Mouse (Mus musculus) C2C12 (cell line): ENCODE results near the gene Gm7970. TPM values are rescaled to one million over a fixed set of nuclear protein-coding genes. Genes with fewer than 3 reads are reported as not detected.
"Not testable (repeated sequence)": the region's sequence is repeated elsewhere in the genome, so short reads cannot be mapped to it uniquely, and the experiment has no call there.

Experiments used
- H3K27me3 ChIP-seq: one replicate; pipeline ENCODE4 v1.6.1; 2011; ENCODE audit not compliant: control insufficient read depth, insufficient read depth, insufficient read length
- H3K36me3 ChIP-seq: one replicate; pipeline ENCODE4 v1.6.1; 2011; ENCODE audit not compliant: control insufficient read depth, insufficient read depth
- H3K4me3 ChIP-seq: one replicate; pipeline ENCODE4 v1.5.1; 2011; ENCODE audit warnings: mild to moderate bottlenecking, control low read depth; ENCODE audit not compliant: poor library complexity, insufficient read depth, severe bottlenecking
- H3K79me2 ChIP-seq: one replicate; pipeline ENCODE4 v1.6.1; 2011; ENCODE audit not compliant: control insufficient read depth, insufficient read depth
- H3K79me3 ChIP-seq: one replicate; pipeline ENCODE4 v1.6.1; 2011; ENCODE audit warnings: low read depth, control low read depth
- H3ac ChIP-seq: one replicate; pipeline ENCODE3; 2011; ENCODE audit warnings: low read depth; ENCODE audit not compliant: control insufficient read depth, insufficient read length
- long read RNA-seq, 2 experiments: library from polyadenylated mRNA; unstranded; transcript quantifications; one replicate each; pipeline ENCODE4 v2.0.0; 2019 to 2020
- polyA plus RNA-seq: library from polyadenylated mRNA; unstranded; fragments of >200 nt; fragmentation: generic; extraction: Trizol; gene quantifications from one replicate; pipeline ENCODE4 v1.2.1, GENCODE M21; 2012; ENCODE audit warnings: missing spikeins

The Gm7970 gene
- polyA plus RNA-seq, result not detected
- long read RNA-seq, experiment 1, result 0 reads
- long read RNA-seq, experiment 2, result 0 reads

- not testable (repeated sequence) for H3K27me3 ChIP-seq, H3ac ChIP-seq, H3K36me3 ChIP-seq, H3K79me2 ChIP-seq, H3K79me3 ChIP-seq, H3K4me3 ChIP-seq
Measured at GRCm38 (mm10) chr14:41555483-41555882, at the start of gene Gm7970. Gm7970 (minus strand) TSS chr14:41555583.

GRCm38 (mm10) chr14:41600935-41601334 lies 45.6 kb upstream of the Gm7970 start:
- H3K79me3 ChIP-seq, H3K79me2 ChIP-seq, H3K36me3 ChIP-seq, H3K27me3 ChIP-seq, H3ac ChIP-seq, H3K4me3 ChIP-seq: not testable (repeated sequence)

- not testable (repeated sequence) for H3K79me3 ChIP-seq, H3ac ChIP-seq, H3K4me3 ChIP-seq, H3K36me3 ChIP-seq, H3K27me3 ChIP-seq, H3K79me2 ChIP-seq
Measured at GRCm38 (mm10) chr14:41586346-41586745, 31.0 kb upstream of the Gm7970 start.

GRCm38 (mm10) chr14:41572911-41573310 lies 17.5 kb upstream of the Gm7970 start, which contains the start of gene 1700049E17Rik2:
1700049E17Rik2 (plus strand) TSS chr14:41573211.
- H3K27me3 ChIP-seq, H3K79me2 ChIP-seq, H3ac ChIP-seq, H3K36me3 ChIP-seq, H3K79me3 ChIP-seq, H3K4me3 ChIP-seq: not testable (repeated sequence)

GRCm38 (mm10) chr14:41524695-41525094 lies 30.7 kb downstream of the Gm7970 start:
- H3K36me3 ChIP-seq, H3K4me3 ChIP-seq, H3K79me2 ChIP-seq, H3K27me3 ChIP-seq, H3K79me3 ChIP-seq, H3ac ChIP-seq: not testable (repeated sequence)

GRCm38 (mm10) chr14:41520683-41521082 lies 34.7 kb downstream of the Gm7970 start:
- not testable (repeated sequence) for H3K36me3 ChIP-seq, H3K79me2 ChIP-seq, H3ac ChIP-seq, H3K27me3 ChIP-seq, H3K79me3 ChIP-seq, H3K4me3 ChIP-seq

Other genes starting within 250 kb of the Gm7970 start
- gene Gm5798, start 207.0 kb downstream of the Gm7970 start, polyA plus RNA-seq, result not detected
- not detected for gene Gm7945, start 169.2 kb downstream of the Gm7970 start, polyA plus RNA-seq
- not detected for gene Gm6482, start 147.3 kb downstream of the Gm7970 start, polyA plus RNA-seq
- not detected for gene Gm7954, start 102.1 kb downstream of the Gm7970 start, polyA plus RNA-seq
- gene Gm3486, start 66.1 kb downstream of the Gm7970 start, polyA plus RNA-seq, result not detected
- not detected for gene 1700049E17Rik2, start 17.6 kb upstream of the Gm7970 start, polyA plus RNA-seq
- not detected for gene Gm3072, start 69.0 kb upstream of the Gm7970 start, polyA plus RNA-seq
- not detected for gene Gm3676, start 90.9 kb upstream of the Gm7970 start, polyA plus RNA-seq
- not detected for gene Gm8068, start 146.3 kb upstream of the Gm7970 start, polyA plus RNA-seq
- gene Gm7929, start 195.0 kb upstream of the Gm7970 start, polyA plus RNA-seq, result not detected
- not detected for gene Gm47189, start 216.9 kb upstream of the Gm7970 start, polyA plus RNA-seq